ENCODE assay signal across 7 mouse cellular contexts in the genomic region with DNA sequence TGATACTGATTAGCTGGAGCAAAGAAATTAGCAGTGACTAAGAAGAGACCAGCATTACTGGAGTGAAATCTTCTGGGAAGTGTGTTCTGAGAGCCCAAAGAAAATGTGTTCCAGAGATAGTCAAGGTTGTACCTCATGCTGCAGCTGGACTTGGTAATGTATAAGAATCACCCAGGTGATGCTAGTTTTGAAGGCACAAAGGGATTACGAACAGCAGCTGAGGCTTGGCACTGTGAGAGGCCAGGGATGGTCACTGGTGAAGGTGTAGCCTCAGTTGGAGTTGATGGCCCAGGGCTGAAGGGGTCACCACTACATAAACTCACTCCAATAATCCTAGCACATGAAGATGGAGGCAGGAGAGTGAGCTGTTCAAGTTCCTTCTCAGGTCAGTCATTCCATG. TPM values are rescaled to one million over a fixed set of nuclear protein-coding genes. Genes with fewer than 3 reads are reported as not detected.
DNase-seq lines count a peak whose midpoint lies in the region; ATAC-seq and TF ChIP-seq lines count a peak whose summit lies in the region.

A gene (plus strand): TSS at position 301 of the 400 bp plus-strand sequence.

- TF ChIP-seq CTCF in C2C12 (IDR thresholded peaks at IDR 0.05; ENCODE audit: control insufficient read depth, insufficient read depth, insufficient read length) = no peak
- no peak for TF ChIP-seq CTCF in ES-Bruce4 (IDR thresholded peaks at IDR 0.05; ENCODE audit: low read depth, low read length)
- no peak for TF ChIP-seq CTCF in stomach, postnatal 0 days (IDR thresholded peaks at IDR 0.05; ENCODE audit: low read depth)

- H3K9ac ChIP-seq in ES-Bruce4 (ENCODE audit: low read depth, poor library complexity, severe bottlenecking) = peak within 1 kb of the TSS; percentile 87
- peak within 1 kb of the TSS; percentile 92; the same call in 1 of the 2 replicates for H3K9ac ChIP-seq in forebrain, embryonic 12.5 days
- peak within 1 kb of the TSS; percentile 91 for H3K9ac ChIP-seq in liver, embryonic 12.5 days
- peak within 1 kb of the TSS; percentile 91 for H3K9ac ChIP-seq in stomach, postnatal 0 days (ENCODE audit: low read length)

- H3ac ChIP-seq in C2C12 (ENCODE audit: control insufficient read depth, insufficient read length, low read depth) = peak within 1 kb of the TSS; percentile 2

- H3K9me3 ChIP-seq in ES-Bruce4 (replicated peaks; ENCODE audit: control insufficient read depth, insufficient read depth, low read length, poor library complexity, severe bottlenecking) = no peaks in the 10 kb centered on the region
- no peaks in the 10 kb centered on the region for H3K9me3 ChIP-seq in forebrain, embryonic 12.5 days
- no peaks in the 10 kb centered on the region for H3K9me3 ChIP-seq in hindbrain, embryonic 10.5 days
- no peaks in the 10 kb centered on the region for H3K9me3 ChIP-seq in liver, embryonic 12.5 days (replicated peaks)
- H3K9me3 ChIP-seq in stomach, postnatal 0 days (ENCODE audit: control insufficient read depth, low read length) = no peaks in the 10 kb centered on the region

- H3K36me3 ChIP-seq in C2C12 (ENCODE audit: control insufficient read depth, insufficient read depth) (peaks cover 20% of the 10 kb centered on the region), ES-Bruce4 (ENCODE audit: control insufficient read depth, insufficient read depth, low read length, poor library complexity, severe bottlenecking) (peaks cover 14% of the 10 kb centered on the region)
- H3K36me3 ChIP-seq in forebrain, embryonic 12.5 days (replicated peaks) = peaks cover 11% of the 10 kb centered on the region
- H3K36me3 ChIP-seq in hindbrain, embryonic 10.5 days = peaks cover 18% of the 10 kb centered on the region
- H3K36me3 ChIP-seq in liver, embryonic 12.5 days = peaks cover 20% of the 10 kb centered on the region
- H3K36me3 ChIP-seq in stomach, postnatal 0 days (ENCODE audit: control insufficient read depth, insufficient read depth, low read length) = peaks cover 6% of the 10 kb centered on the region; the same call in 1 of the 2 replicates

- H3K4me2 ChIP-seq in forebrain, embryonic 12.5 days = peak within 1 kb of the TSS; percentile 78
- H3K4me2 ChIP-seq in liver, embryonic 12.5 days = peak within 1 kb of the TSS; percentile 84
- H3K4me2 ChIP-seq in stomach, postnatal 0 days (replicated peaks; ENCODE audit: low read depth) = peak within 1 kb of the TSS; percentile 82

- no peak for ATAC-seq in forebrain, embryonic 12.5 days (ENCODE audit: low FRiP score)
- no peak for ATAC-seq in liver, embryonic 12.5 days
- ATAC-seq in stomach, postnatal 0 days (ENCODE audit: low FRiP score, low TSS enrichment) = no peak

- no peak for DNase-seq in hindbrain, embryonic 10.5 days (ENCODE audit: low spot score)
- no peak for DNase-seq in stomach, postnatal 0 days (ENCODE audit: low spot score)
- DNase-seq in frontal cortex, postnatal 14 days (ENCODE audit: low spot score in 2 of 2) = no peak

- H3K4me3 ChIP-seq in C2C12 (ENCODE audit: insufficient read depth, poor library complexity, severe bottlenecking) = peak within 1 kb of the TSS; percentile 75
- H3K4me3 ChIP-seq in ES-Bruce4 (ENCODE audit: low read depth, low read length) = peak within 1 kb of the TSS; percentile 91
- peak within 1 kb of the TSS; percentile 94 for H3K4me3 ChIP-seq in forebrain, embryonic 12.5 days (replicated peaks)
- H3K4me3 ChIP-seq in hindbrain, embryonic 10.5 days = peak within 1 kb of the TSS; percentile 90
- peak within 1 kb of the TSS; percentile 95 for H3K4me3 ChIP-seq in liver, embryonic 12.5 days
- H3K4me3 ChIP-seq in stomach, postnatal 0 days (ENCODE audit: low read depth, low read length) = peak within 1 kb of the TSS; percentile 91

- peaks cover 35% of the 10 kb centered on the region for H3K79me2 ChIP-seq in C2C12 (ENCODE audit: control insufficient read depth, insufficient read depth)

- H3K27me3 ChIP-seq in C2C12 (ENCODE audit: control insufficient read depth, insufficient read depth, insufficient read length) = no peaks in the 10 kb centered on the region
- no peaks in the 10 kb centered on the region for H3K27me3 ChIP-seq in ES-Bruce4 (ENCODE audit: control insufficient read depth, insufficient read depth, low read length, poor library complexity, severe bottlenecking)
- peaks cover 10% of the 10 kb centered on the region; the same call in 1 of the 2 replicates for H3K27me3 ChIP-seq in forebrain, embryonic 12.5 days
- peaks cover 7% of the 10 kb centered on the region for H3K27me3 ChIP-seq in hindbrain, embryonic 10.5 days (ENCODE audit: insufficient read depth, poor library complexity, severe bottlenecking)
- H3K27me3 ChIP-seq in liver, embryonic 12.5 days (replicated peaks) = peaks cover 8% of the 10 kb centered on the region; the same call in 1 of the 2 replicates
- no peaks in the 10 kb centered on the region for H3K27me3 ChIP-seq in stomach, postnatal 0 days (ENCODE audit: control insufficient read depth, insufficient read depth, low read length)

- H3K27ac ChIP-seq in ES-Bruce4 (ENCODE audit: insufficient read depth, low read length) = no peak within 1 kb of the TSS
- no peak within 1 kb of the TSS for H3K27ac ChIP-seq in forebrain, embryonic 12.5 days
- peak within 1 kb of the TSS; percentile 94 for H3K27ac ChIP-seq in hindbrain, embryonic 10.5 days
- H3K27ac ChIP-seq in liver, embryonic 12.5 days = peak within 1 kb of the TSS; percentile 83
- H3K27ac ChIP-seq in stomach, postnatal 0 days (replicated peaks) = no peak within 1 kb of the TSS

- no peaks in the 10 kb centered on the region for H3K4me1 ChIP-seq in ES-Bruce4 (ENCODE audit: control insufficient read depth, insufficient read depth, low read length)
- peaks cover 16% of the 10 kb centered on the region for H3K4me1 ChIP-seq in forebrain, embryonic 12.5 days
- peaks cover 19% of the 10 kb centered on the region for H3K4me1 ChIP-seq in hindbrain, embryonic 10.5 days (replicated peaks)
- H3K4me1 ChIP-seq in liver, embryonic 12.5 days = peaks cover 26% of the 10 kb centered on the region
- peaks cover 3% of the 10 kb centered on the region; the same call in 1 of the 2 replicates for H3K4me1 ChIP-seq in stomach, postnatal 0 days (replicated peaks; ENCODE audit: control insufficient read depth, insufficient read depth)

- peaks cover 28% of the 10 kb centered on the region for H3K79me3 ChIP-seq in C2C12 (ENCODE audit: low read depth)

- TF ChIP-seq POLR2A in ES-Bruce4 (IDR thresholded peaks at IDR 0.05; ENCODE audit: insufficient read depth, low read length) = no peak

- 83% methylated on average over 1 of the region's 1 CpGs for WGBS in forebrain, embryonic 12.5 days
- WGBS in hindbrain, embryonic 10.5 days = 85% methylated on average over 1 of the region's 1 CpGs
- 70% methylated on average over 1 of the region's 1 CpGs for WGBS in liver, embryonic 12.5 days (ENCODE audit: insufficient replicate concordance)
- WGBS in stomach, postnatal 0 days = 67% methylated on average over 1 of the region's 1 CpGs

- TF ChIP-seq EP300 in ES-Bruce4 (IDR thresholded peaks at IDR 0.05; ENCODE audit: insufficient read depth, low read depth, low read length) = no peak
- TF ChIP-seq EP300 in stomach, postnatal 0 days (optimal IDR thresholded peaks at IDR 0.05) = no peak

TF ChIP-seq in C2C12, 6 proteins besides CTCF, POLR2A, EP300 and RAD21:
- no peak for TF ChIP-seq MAX (IDR thresholded peaks at IDR 0.05)
- no peak for TF ChIP-seq CEBPB (IDR thresholded peaks at IDR 0.05; ENCODE audit: low read depth)

RNA-seq across cellular contexts. Expression of the gene that starts here (rescaled TPM):
- 120 TPM for polyA plus RNA-seq in C2C12 (2012; fragmentation: generic; extraction: Trizol)
- 152 and 155 TPM in 2 replicates for polyA plus RNA-seq in ES-Bruce4 (2011; ENCODE audit: insufficient read depth, insufficient read length, low read depth, missing spikeins)
- 227 and 231 TPM in 2 replicates for polyA plus RNA-seq in forebrain, embryonic 12.5 days (2016; fragmentation: Nextera tagmentation; extraction: Ambion mirVana)
- polyA plus RNA-seq in hindbrain, embryonic 10.5 days (2016; fragmentation: Nextera tagmentation; extraction: Ambion mirVana) = 236 and 247 TPM in 2 replicates
- polyA plus RNA-seq in liver, embryonic 12.5 days (2016; fragmentation: Nextera tagmentation; extraction: Ambion mirVana) = 162 and 173 TPM in 2 replicates
- 65.0 and 69.6 TPM in 2 replicates for polyA plus RNA-seq in stomach, postnatal 0 days (2015; fragmentation: Nextera tagmentation; extraction: Ambion mirVana)

Comparison
In these comparisons a context has a peak if more than half of its experiments do, and no peak if none do; other contexts are left out.
1. H3K27ac ChIP-seq: peak in hindbrain, embryonic 10.5 days (single experiment) and liver, embryonic 12.5 days (single experiment); none in ES-Bruce4 (single experiment), forebrain, embryonic 12.5 days (single experiment) and stomach, postnatal 0 days (single experiment).
2. Peak in every context shown above with its lines, with median percentiles within 50 percentile points of each other: H3K4me3 ChIP-seq, H3K9ac ChIP-seq and H3K4me2 ChIP-seq.